Mouse (Mus musculus): ENCODE measurements around the gene Larp4.

The Larp4 gene

DNA sequence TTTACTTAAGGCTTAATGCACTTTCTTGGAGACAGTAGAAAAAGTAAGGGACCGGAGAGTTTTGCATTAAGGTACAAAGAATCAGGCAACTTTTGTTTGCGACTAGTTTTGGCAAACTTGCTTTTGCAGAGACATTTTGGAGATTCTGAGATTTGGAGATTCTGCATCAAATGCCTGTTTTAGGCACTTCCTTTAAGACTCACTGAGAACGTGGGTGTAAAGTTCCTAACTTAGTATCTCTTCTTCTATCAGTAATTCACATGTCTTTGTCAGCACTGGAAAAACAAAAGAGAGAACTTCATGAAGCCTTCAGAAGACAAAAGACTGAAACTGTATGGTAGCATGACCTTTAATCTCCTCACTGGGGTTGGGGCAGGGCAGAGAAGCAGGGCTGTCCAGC, 87.8 kb downstream of the Larp4 start:
- DNase-seq (ENCODE audit: low spot score): no peak

DNA sequence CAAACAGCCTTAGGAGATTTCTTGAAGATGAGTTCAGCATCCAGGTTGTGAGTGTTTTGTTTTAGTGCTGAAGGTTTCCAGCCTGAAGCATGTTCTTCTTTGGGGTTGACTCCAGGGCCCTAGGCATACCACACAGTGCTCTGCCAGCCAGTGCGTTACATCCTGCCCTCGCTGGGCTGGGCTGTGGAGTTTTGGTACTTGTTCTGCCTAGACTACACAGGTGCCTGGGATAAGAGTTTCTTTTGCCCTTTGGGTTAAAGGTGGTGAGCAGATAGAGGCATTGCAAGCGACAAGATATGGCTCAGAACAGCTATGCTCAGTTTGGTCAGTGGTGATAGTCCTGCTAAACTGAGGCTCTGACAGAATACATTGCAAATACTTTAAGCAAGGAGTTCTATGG, 88.3 kb downstream of the Larp4 start:
- no peak for DNase-seq (ENCODE audit: low spot score)

DNA sequence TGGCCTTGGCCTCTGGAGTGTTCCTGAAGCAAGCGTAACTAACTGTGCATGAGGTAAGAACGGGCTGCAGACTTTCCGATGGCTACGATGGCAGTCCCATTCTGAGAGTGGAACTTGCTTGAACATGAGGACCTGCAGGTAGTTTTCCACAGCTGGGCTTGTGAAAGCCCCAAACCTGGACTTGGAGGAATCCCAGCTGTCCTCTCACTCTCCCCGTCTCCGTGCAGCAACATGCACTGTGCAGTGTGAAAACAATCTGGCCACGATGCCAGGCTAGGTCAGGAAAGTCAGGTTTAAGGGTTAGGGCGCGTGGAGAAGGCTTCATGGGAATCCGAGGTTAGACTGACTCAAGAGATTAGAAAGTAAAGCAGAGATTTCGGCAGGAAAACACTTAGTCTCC, 89.0 kb downstream of the Larp4 start:
- no peak for DNase-seq (ENCODE audit: low spot score)

DNA sequence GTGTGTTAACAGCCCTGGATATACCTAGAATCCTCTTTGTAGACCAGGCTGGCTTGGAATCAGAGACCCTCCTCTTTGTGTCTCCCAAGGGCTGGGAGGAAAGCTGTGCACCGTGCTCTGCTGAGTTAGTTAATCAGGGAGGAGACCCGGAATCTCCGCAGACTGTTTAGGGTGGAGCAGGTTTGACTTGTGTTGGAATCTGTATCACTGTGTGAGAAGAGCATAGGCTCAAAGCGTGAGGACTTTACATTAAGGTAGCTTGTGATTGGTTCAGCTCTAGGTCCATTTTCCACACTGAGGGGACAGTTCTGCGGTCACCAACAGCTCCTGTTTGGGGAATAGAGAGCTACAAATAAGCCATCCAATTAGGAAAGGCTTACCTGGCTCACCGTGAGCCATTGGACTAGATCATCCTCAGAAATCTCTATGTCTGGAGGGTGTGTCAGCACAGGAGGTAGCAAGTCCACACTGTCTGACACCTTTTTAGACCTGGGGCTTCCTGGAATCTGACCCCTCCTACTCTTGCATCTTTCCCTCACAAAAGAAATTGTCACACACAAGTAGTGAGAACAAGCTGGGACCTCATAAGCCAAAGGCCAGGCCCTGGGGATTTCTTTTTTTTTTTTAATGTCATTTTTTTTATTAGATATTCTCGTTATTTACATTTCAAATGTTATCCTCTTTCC, 89.9 kb downstream of the Larp4 start:
- DNase-seq (ENCODE audit: low spot score): no peak

DNA sequence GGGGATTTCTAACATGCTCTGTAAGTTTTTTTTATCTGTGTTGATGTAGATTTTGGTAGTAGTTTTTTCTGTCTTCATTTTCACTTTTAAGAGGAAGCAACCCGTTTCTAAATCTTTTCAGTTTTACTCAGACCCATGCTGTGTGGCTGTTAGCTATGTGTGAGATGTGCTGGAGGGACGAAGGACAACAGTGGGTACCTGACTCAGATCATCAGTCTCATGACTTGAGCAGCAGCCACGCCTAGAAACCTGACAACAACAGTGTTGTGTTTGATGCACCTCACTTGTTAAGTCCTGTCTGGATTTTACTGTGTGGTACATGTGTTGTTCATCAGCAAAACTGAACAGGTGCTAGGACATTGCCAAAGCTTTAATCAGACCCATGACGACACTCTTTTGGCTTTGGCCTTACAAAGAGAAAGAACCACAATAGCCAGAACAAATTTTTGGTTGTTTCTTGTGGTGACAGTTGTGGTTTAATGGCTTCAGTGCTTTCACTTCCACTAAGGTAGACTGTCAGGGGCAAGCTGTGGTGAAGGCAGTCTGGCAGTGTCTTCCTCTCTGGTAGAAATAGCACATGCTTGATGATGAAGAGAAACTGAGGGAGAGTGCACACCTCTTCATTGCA, 90.8 kb downstream of the Larp4 start:
- no peak for DNase-seq (ENCODE audit: low spot score)

DNA sequence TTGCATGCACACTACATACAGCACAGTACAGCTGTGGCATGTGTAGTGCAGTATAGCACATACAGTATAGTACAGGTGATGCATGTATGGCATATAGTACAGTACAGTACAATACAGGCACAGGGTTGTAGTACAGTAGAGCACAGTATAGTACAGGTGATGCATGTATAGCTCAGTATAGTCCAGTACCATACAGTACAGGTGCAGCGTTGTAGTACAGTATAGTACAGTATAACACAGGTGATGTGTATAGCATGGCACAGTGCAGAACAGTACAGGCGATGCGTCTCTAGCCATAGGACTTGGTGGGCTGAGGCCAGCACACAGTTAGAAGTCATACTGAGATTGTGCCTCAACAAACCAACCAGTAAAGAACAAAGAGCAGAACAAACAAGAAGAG, 91.5 kb downstream of the Larp4 start:
- DNase-seq (ENCODE audit: low spot score): no peak

DNA sequence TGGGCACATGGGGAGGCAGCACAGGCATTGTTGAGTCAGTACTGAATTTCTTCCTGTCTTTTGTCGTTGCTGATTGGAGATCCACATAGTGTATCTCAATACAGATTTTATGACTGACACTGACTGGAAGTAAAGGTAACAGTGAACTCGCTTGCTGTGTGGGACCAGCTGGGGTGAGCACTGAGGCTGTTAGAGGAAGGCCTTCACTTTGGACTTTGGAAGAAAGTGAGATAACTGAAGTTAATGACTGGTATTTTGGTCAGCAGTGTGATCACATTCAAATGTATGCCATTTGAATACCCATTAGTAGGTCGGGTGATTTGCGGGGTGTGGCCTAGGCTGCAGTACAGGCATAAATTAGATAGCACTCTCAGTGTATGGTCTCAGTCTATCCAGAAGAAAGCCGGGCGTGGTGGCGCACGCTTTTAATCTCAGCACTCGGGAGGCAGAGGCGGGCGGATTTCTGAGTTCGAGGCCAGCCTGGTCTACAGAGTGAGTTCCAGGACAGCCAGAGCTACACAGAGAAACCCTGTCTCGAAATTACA, 93.4 kb downstream of the Larp4 start:
- no peak for DNase-seq (ENCODE audit: low spot score)
